Mouse (Mus musculus) heart, adult 2 months (tissue): ENCODE results near the gene Nfatc2. TPM values are rescaled to one million over a fixed set of nuclear protein-coding genes. Genes with fewer than 3 reads are reported as not detected.

Source experiments
- DNase-seq, 2 experiments: peaks; one replicate each; pipeline ENCODE4 v3.0.0; 2021
- H3K27ac ChIP-seq: fragments of 200-600 bp; 2 replicates; pipeline ENCODE4 v1.8.1; 2022
- H3K27me3 ChIP-seq: fragments of 200-500 bp; 2 replicates; pipeline ENCODE4 v1.6.1; 2012; ENCODE audit warnings: mild to moderate bottlenecking, low read length, inconsistent platforms, mixed read lengths; ENCODE audit not compliant: control insufficient read depth, insufficient read depth
- H3K36me3 ChIP-seq: fragments of 200-500 bp; 2 replicates; pipeline ENCODE4 v1.6.1; 2012; ENCODE audit warnings: low read length, inconsistent platforms; ENCODE audit not compliant: control insufficient read depth, insufficient read depth
- H3K4me1 ChIP-seq: fragments of 200-500 bp; 2 replicates; pipeline ENCODE4 v1.6.1; 2011; ENCODE audit warnings: low read length; ENCODE audit not compliant: control insufficient read depth, insufficient read depth
- H3K4me3 ChIP-seq: fragments of 200-600 bp; 2 replicates; pipeline ENCODE4 v1.8.1; 2022
- H3K79me2 ChIP-seq: fragments of 200-500 bp; replicated peaks from 2 replicates; pipeline ENCODE4 v1.6.1; 2012; ENCODE audit warnings: mild to moderate bottlenecking, inconsistent platforms, low read length, moderate library complexity, mixed read lengths; ENCODE audit not compliant: control insufficient read depth, insufficient read depth
- H3K9ac ChIP-seq: fragments of 200-500 bp; 2 replicates; pipeline ENCODE4 v1.6.1; 2012; ENCODE audit warnings: low read depth, mild to moderate bottlenecking, control low read depth, inconsistent platforms, low read length, mixed read lengths
- CTCF ChIP-seq: fragments of 200-600 bp; IDR thresholded peaks from 2 replicates; pipeline ENCODE4 v1.8.1; 2022; ENCODE audit warnings: antibody characterized with exemption, mild to moderate bottlenecking, moderate library complexity
- EP300 ChIP-seq: fragments of 200-500 bp; IDR thresholded peaks from 2 replicates; pipeline ENCODE4 v1.6.1; 2011; ENCODE audit warnings: low read depth, low read length, control low read depth; ENCODE audit not compliant: insufficient read depth
- POLR2A ChIP-seq: fragments of 200-500 bp; IDR thresholded peaks from 2 replicates; pipeline ENCODE4 v1.6.1; 2011; ENCODE audit warnings: mild to moderate bottlenecking, low read depth, low read length, control low read depth; ENCODE audit not compliant: insufficient read depth
- WGBS: fragments of 180-500 bp; shearing (Covaris S2); methylation state at CpG from one replicate; pipeline ENCODE4 v1.1.7; 2018; 5-methylcytosine and 5-hydroxymethylcytosine counted together
- intact Hi-C: fragments of 180-260 bp; cut with DNase I; formaldehyde crosslinking; loops from one replicate; pipeline ENCODE4 v1.15.1; 2025
- long read RNA-seq: library from polyadenylated mRNA; stranded (forward); transcript quantifications from one replicate; pipeline ENCODE4 v2.0.0, GENCODE M21; 2021
- polyA plus RNA-seq: library from polyadenylated mRNA; depleted of rRNA; stranded (reverse); fragments of >200 nt; gene quantifications from 2 replicates; pipeline ENCODE4 v1.2.3, GENCODE M21; 2012; rRNA removed
- total RNA-seq, 2 experiments: library from RNA; stranded (reverse); gene quantifications; 2 replicates each; pipeline ENCODE4 v1.2.3; 2021

Gene Nfatc2
- total RNA-seq: 10 to 100 TPM; 11.2 to 18.3 TPM
- polyA plus RNA-seq: 10.2 and 12.8 TPM in 2 replicates
- long read RNA-seq, partial matches to known transcripts: 5 of 8 reads
- long read RNA-seq, other reads (novel, unspliced or antisense): 0 of 8 reads

DNA sequence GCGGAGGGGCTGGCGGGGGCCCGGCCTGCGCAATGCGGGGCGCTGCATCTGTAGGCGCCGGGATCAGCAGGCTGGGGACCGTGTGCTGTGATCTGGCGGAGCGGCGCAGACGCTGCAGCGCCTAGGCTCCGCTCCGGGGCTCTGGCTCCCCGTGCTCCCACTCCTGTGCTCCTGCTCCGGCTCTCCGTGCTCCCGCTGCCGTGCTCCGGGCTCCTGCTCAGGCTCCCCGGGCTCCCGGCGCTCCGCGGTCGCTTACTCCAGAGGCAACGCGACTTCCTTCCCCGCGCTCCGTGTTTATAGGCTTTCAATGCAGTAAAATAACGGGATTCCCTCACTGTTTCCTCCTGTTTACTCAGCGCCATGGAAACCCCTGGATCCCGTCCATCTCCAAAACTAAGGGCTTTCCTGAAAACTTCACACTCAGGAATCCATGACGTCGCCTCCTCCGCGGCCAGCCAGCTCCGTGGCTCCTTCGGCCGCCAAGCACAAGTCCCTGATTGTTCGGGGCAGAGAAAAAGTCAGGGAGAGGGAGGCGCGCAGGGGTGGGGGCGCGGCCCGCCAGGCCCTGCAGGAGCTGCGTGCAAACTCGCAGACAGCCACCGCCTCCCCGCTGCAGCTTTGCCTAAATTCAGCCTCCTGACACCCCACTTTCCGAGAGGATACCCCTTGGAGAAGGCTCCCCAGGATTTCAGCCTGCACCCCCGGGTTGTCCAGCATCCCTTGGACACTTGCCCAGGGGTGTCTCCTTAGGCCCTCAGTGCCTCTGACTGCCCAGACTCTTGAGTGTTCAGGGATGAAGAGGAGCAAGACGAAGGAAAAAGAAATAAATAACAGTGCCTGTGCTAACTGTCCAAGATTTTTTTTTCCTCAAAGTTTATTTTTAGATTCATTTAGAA lies at the start of gene Nfatc2:
Gene Nfatc2 (minus strand): TSS at position 167 of the 896 bp plus-strand sequence.
- WGBS: under 1% methylated on average over 56 of the region's 56 CpGs
- Histone ChIP-seq H3K36me3 (no peaks in the 10 kb centered on the region), H3K9ac (peak within 1 kb of the TSS; percentile 72), H3K27ac (peak within 1 kb of the TSS; percentile 64), H3K4me3 (peak within 1 kb of the TSS; percentile 58), H3K4me1 (peaks cover 9% of the 10 kb centered on the region), H3K27me3 (no peaks in the 10 kb centered on the region), H3K79me2 (no peaks in the 10 kb centered on the region)
- intact Hi-C loops: no loop called here
- peak; percentile 87 to 92 for DNase-seq
- TF ChIP-seq POLR2A (no peak), EP300 (peak; percentile 44; the same call in 1 of the 2 replicates), CTCF (peak; percentile 8; the same call in 1 of the 2 replicates)

DNA sequence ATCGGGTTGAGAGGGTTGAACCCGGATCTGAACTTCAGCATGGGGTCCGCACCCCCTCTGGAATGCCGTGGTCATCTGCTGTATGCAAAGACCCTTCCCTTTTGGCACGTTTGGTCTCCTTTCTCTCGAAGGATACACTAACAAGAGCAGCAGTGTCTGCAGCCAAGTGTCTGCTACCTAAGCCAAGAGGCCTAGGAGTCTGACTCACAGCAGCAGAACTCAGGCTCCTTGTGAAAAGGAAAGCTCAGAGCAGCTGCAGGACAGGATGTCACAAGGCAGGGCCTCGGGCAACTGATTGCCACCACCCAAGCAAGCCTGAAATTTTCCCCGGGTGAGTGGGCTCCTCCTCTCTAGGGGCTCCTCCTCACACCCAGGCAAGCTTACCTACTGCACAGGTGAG lies 46.7 kb upstream of the Nfatc2 start:
- Histone ChIP-seq H3K27ac (no peak overlapping the region), H3K27me3 (no peaks in the 10 kb centered on the region), H3K79me2 (no peaks in the 10 kb centered on the region), H3K4me1 (no peaks in the 10 kb centered on the region), H3K9ac (no peak overlapping the region), H3K4me3 (no peak overlapping the region), H3K36me3 (no peaks in the 10 kb centered on the region)
- TF ChIP-seq CTCF: no peak
- DNase-seq: no peak
- intact Hi-C loops: no loop called here
- WGBS: 67% methylated on average over 8 of the region's 8 CpGs

DNA sequence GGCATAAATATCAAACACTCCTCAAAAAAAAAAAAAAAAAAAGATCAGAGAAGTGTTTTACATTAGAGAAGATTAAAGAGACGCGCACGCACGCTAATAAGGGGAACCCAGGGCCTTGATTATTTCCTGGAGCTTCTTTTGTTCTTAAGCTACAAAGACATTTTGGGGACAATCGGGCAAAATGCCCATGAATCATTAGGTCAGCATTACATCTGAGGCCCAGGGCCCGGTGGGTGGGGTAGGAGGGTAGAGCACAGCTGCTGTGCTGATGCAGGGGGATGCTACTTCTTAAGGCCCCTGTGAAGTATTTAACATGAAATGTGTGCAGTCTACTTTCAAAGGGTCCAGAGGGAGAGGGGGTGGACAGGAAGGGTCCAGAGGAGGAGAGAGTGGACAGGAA lies 43.4 kb upstream of the Nfatc2 start:
- Histone ChIP-seq H3K27ac (no peak overlapping the region), H3K79me2 (no peaks in the 10 kb centered on the region), H3K27me3 (no peaks in the 10 kb centered on the region), H3K9ac (no peak overlapping the region), H3K36me3 (no peaks in the 10 kb centered on the region), H3K4me3 (no peak overlapping the region), H3K4me1 (no peaks in the 10 kb centered on the region)
- no peak for DNase-seq
- 75% methylated on average over 6 of the region's 6 CpGs for WGBS
- TF ChIP-seq POLR2A: no peak
- TF ChIP-seq EP300: no peak
- TF ChIP-seq CTCF: no peak
- intact Hi-C loops: no loop called here

DNA sequence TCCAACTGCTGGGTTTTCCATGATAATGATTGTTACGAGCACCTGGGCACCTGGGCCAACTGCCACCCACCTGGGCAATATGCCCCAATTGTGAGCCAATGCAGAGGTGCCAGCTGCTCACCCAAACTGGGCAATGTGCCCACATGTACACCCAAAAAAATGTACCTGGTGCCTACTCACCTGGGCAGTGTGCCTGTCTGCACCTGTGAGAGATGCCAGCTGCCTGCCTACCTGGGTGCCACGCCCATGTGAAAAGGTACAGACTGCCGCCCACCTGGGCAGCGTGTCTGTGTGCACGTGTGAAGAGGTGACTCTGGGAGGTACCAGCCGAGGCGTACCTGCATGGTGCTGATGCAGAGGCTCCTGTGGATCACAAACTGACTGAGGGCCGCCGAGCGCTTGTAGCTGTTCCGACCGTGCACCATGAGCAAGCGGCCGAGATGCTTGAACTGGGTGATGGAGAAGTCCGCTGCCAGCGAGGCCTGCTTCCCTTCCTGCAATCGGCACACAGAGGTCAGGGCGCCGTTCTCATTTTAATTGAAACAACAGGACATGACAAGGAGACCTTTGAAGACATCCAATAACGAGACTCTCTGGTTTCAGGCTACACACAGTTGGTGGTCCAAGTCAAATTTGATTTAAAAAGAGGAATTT lies 42.2 kb upstream of the Nfatc2 start:
- intact Hi-C loops: no loop called here
- Histone ChIP-seq H3K4me3 (no peak overlapping the region), H3K4me1 (no peaks in the 10 kb centered on the region), H3K27me3 (no peaks in the 10 kb centered on the region), H3K36me3 (no peaks in the 10 kb centered on the region), H3K79me2 (no peaks in the 10 kb centered on the region), H3K9ac (no peak overlapping the region), H3K27ac (no peak overlapping the region)
- 93% methylated on average over 20 of the region's 20 CpGs for WGBS
- TF ChIP-seq EP300 (no peak), POLR2A (no peak), CTCF (no peak)
- DNase-seq: no peak

DNA sequence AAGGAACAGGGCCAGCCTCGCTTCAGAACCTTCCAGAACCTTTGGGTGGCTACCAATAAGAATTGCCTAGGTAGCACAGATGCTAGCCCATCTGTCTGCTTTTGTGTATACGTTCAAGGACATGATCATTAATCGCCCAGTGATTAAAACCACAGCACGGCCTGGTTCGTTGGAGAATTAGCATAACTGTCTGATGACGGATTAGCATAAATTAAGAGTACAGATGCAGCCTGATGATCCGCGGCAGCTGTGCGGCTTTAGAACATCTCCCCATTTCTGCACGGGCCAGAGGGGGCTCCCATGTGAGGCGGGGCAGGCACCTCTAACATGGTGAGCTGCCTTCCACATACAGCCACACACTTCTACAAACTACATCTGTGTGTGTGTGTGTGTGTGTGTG lies 40.7 kb upstream of the Nfatc2 start:
- Histone ChIP-seq H3K27me3 (no peaks in the 10 kb centered on the region), H3K4me3 (no peak overlapping the region), H3K4me1 (no peaks in the 10 kb centered on the region), H3K36me3 (no peaks in the 10 kb centered on the region), H3K9ac (no peak overlapping the region), H3K79me2 (no peaks in the 10 kb centered on the region), H3K27ac (no peak overlapping the region)
- DNase-seq: no peak
- no peak for TF ChIP-seq POLR2A
- no peak for TF ChIP-seq EP300
- no peak for TF ChIP-seq CTCF
- intact Hi-C loops: no loop called here
- 94% methylated on average over 11 of the region's 11 CpGs for WGBS

DNA sequence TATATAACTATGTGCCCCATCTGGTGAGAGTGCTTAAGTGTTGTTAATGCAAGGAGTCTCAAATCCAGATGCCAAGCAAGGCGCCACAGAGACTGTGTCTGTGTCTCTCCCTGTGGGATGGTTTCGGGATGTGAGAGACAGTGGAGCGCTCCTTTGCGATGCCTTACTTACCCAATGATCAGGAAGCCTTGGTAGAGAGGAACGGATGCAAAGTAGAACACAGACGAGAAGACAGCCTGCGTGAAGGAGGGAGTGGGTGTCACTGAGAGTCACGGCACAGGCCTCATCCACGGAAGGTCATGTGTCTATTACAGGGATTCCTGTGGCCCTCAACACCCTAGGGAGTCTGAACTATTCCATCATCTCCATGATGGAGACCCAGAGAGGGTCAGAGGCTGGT lies 39.0 kb upstream of the Nfatc2 start:
- Histone ChIP-seq H3K4me1 (no peaks in the 10 kb centered on the region), H3K27ac (no peak overlapping the region), H3K9ac (no peak overlapping the region), H3K36me3 (no peaks in the 10 kb centered on the region), H3K79me2 (no peaks in the 10 kb centered on the region), H3K4me3 (no peak overlapping the region), H3K27me3 (no peaks in the 10 kb centered on the region)
- TF ChIP-seq CTCF (no peak), EP300 (no peak), POLR2A (no peak)
- intact Hi-C loops: no loop called here
- no peak for DNase-seq
- 95% methylated on average over 9 of the region's 9 CpGs for WGBS
